Mouse (Mus musculus) CH12.LX (cell line): ENCODE measurements at regions not wholly inside any gene's neighbourhood (a gene's known extent, or its start where the extent isn't known, plus 50 kb on each side); places are given as distances from the start of the nearest gene placed in this dataset.

Experiments used
- CTCF ChIP-seq, 2 experiments: IDR thresholded peaks in 1 of 2; conservative IDR thresholded peaks in 1 of 2; 2 replicates each; pipeline ENCODE4 v1.5.1; 2011 to 2012; ENCODE audit warnings: low read depth in 2 of 2, low read length in 2 of 2, improper control_type of control experiment in 1 of 2, inconsistent platforms in 1 of 2, mild to moderate bottlenecking in 1 of 2, moderate library complexity in 1 of 2
- EP300 ChIP-seq: IDR thresholded peaks from 2 replicates; pipeline ENCODE4 v1.6.1; 2011; ENCODE audit warnings: low read length, improper control_type of control experiment
- MXI1 ChIP-seq: IDR thresholded peaks from 2 replicates; pipeline ENCODE4 v1.6.1; 2011; ENCODE audit warnings: mild to moderate bottlenecking, low read depth, low read length, improper control_type of control experiment
- SMC3 ChIP-seq: IDR thresholded peaks from 2 replicates; pipeline ENCODE4 v1.6.1; 2011; ENCODE audit warnings: low read depth, low read length, improper control_type of control experiment

- no peak for TF ChIP-seq SMC3
- no peak for TF ChIP-seq CTCF (conservative IDR thresholded peaks at IDR 0.05 in 1 of 2, IDR thresholded peaks at IDR 0.05 in 1 of 2; ENCODE audit: low read depth in 2 of 2, low read length in 2 of 2)
- no peak for TF ChIP-seq MXI1
- TF ChIP-seq EP300 = no peak
These were observed 131.4 kb upstream of the Dpyd start for GRCm38 (mm10) chr3:118430631-118430906.
